Mouse (Mus musculus) brain, embryonic 14.5 days (tissue): Measurements from ENCODE around the gene Wwox.

Source experiments
- CTCF ChIP-seq: fragments of 200-500 bp; IDR thresholded peaks from 2 replicates; pipeline ENCODE4 v1.5.1; 2012; ENCODE audit warnings: inconsistent platforms, mild to moderate bottlenecking, moderate library complexity, borderline replicate concordance; ENCODE audit not compliant: insufficient read depth, insufficient read length; ENCODE audit errors: extremely low read depth
- POLR2A ChIP-seq: fragments of 200-500 bp; IDR thresholded peaks from 2 replicates; pipeline ENCODE4 v1.6.1; 2012; ENCODE audit warnings: mild to moderate bottlenecking, inconsistent platforms, borderline replicate concordance; ENCODE audit not compliant: poor library complexity, insufficient read depth, insufficient read length, severe bottlenecking; ENCODE audit errors: extremely low read depth

DNA sequence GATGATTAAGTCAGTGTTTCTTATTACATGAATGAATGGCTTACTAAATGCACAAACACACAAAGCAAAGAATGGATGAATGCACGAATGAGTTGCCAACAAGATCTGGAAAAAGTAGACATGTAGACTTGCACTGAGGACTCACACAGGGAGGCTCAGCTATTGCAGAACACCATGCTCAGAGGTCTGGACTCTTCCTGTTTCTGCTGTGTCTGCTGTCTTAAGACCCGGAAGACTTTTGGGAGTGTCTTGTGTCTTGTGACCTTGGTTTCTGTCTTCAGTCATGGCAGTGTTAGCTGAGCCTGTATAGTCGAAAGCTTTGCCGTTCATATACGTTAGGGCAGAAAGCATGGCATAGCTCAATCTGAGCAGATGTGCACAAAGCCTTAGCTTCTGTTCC is 169.9 kb downstream of the Wwox start:
- TF ChIP-seq CTCF, result no peak
- TF ChIP-seq POLR2A, result no peak
